Comparison of ENCODE assay signal across 9 mouse cellular contexts in the genomic region with DNA sequence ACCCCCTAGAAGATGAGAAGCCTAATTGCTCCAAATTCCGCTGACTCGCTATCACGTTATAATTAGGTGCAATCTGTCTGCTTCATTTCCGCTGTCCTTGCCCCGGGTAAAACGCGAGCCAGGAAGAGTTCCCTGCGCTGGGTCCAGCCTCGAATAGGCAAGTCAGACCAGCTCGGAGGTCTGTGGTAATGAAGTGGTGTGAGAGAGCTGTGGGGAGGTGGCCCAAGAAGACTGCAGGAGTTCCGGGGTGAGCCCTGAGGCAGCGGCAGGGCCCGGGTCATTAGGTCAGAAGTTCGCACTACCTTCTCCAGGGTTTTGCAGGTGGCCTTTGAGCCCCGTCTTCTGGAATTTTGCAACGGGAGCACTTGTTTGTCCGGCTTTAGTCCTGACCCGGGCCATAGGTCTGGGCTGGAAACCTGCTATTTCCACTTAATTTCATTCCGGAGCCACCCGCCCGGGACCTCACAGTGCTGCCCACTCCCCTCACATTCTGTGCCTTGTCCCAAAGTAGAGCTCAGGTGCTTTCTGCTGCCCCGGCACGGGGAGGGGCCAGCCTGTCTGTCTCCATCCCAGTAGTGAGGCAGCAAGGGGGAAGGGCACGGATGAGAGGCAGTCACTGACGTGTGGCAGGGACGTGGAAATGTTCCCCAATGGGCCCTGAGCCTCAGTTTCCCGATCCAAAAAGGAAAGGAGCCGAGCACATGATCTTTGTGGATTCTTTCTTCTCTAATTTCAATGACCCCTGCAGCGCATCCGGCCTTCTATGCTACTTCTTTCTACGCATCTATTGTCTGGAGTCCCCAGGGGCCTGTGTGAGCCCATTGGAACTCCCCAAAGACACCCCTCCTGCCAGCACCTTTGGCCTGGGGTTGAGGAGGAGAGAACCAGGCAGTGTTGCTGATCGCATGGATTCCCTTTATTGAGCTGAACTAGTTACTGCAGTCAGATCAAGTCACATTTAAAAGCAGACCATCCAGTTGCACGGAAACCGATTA.
DNase-seq lines count a peak whose midpoint lies in the region; ATAC-seq and TF ChIP-seq lines count a peak whose summit lies in the region.
"Had no signal": no experiment of that assay in that cellular context is flagged by ENCODE, and none has a peak within 500 bp of the region (broad histone marks: within the 10 kb centered on the region; RNA-seq: fewer than 3 reads in every experiment).

No protein-coding gene starts in this region.

- peaks cover 37% of the 10 kb centered on the region for H3K27me3 ChIP-seq in lung, embryonic 14.5 days (ENCODE audit: insufficient read depth, low read length)
- peaks cover 6% of the 10 kb centered on the region; the same call in 1 of the 2 replicates for H3K27me3 ChIP-seq in embryonic facial prominence, embryonic 11.5 days (ENCODE audit: control insufficient read depth, insufficient read depth, low read length)
- peaks cover 28% of the 10 kb centered on the region for H3K27me3 ChIP-seq in limb, embryonic 13.5 days
- H3K27me3 ChIP-seq in neural tube, embryonic 14.5 days (ENCODE audit: control insufficient read depth, insufficient read depth, low read length): no peaks in the 10 kb centered on the region

- H3K4me3 ChIP-seq in lung, embryonic 14.5 days (ENCODE audit: low read depth, low read length): peak overlapping the region; percentile 28; the same call in 1 of the 2 replicates
- H3K4me3 ChIP-seq in embryonic facial prominence, embryonic 11.5 days (ENCODE audit: low read depth, low read length): no peak overlapping the region
- H3K4me3 ChIP-seq in limb, embryonic 13.5 days: 0 out of 2 replicates have a peak overlapping the region, but pooled peaks have one; percentile 37
- H3K4me3 ChIP-seq in neural tube, embryonic 14.5 days (ENCODE audit: low read depth, low read length): no peak overlapping the region
- H3K4me3 ChIP-seq: myocyte had no signal

- H3K4me1 ChIP-seq in lung, embryonic 14.5 days (ENCODE audit: insufficient read depth): peaks cover 25% of the 10 kb centered on the region
- H3K4me1 ChIP-seq in embryonic facial prominence, embryonic 11.5 days (ENCODE audit: control insufficient read depth, insufficient read depth, low read length): peaks cover 21% of the 10 kb centered on the region
- H3K4me1 ChIP-seq in limb, embryonic 13.5 days: peaks cover 52% of the 10 kb centered on the region
- H3K4me1 ChIP-seq in neural tube, embryonic 14.5 days (ENCODE audit: control insufficient read depth, insufficient read depth, low read length): peaks cover 56% of the 10 kb centered on the region

- peaks cover 4% of the 10 kb centered on the region; the same call in 1 of the 2 replicates for H3K36me3 ChIP-seq in lung, embryonic 14.5 days (ENCODE audit: insufficient read depth)
- no peaks in the 10 kb centered on the region for H3K36me3 ChIP-seq in embryonic facial prominence, embryonic 11.5 days (replicated peaks; ENCODE audit: control insufficient read depth, insufficient read depth, low read depth, low read length)
- peaks cover 6% of the 10 kb centered on the region for H3K36me3 ChIP-seq in limb, embryonic 13.5 days
- H3K36me3 ChIP-seq in neural tube, embryonic 14.5 days (ENCODE audit: control insufficient read depth, insufficient read depth, low read length): no peaks in the 10 kb centered on the region

- 15% methylated on average over 34 of the region's 34 CpGs for WGBS in lung, embryonic 14.5 days
- 7% methylated on average over 34 of the region's 34 CpGs for WGBS in embryonic facial prominence, embryonic 11.5 days
- 18% methylated on average over 34 of the region's 34 CpGs for WGBS in limb, embryonic 13.5 days
- 8% methylated on average over 34 of the region's 34 CpGs for WGBS in neural tube, embryonic 14.5 days

- H3K4me2 ChIP-seq in lung, embryonic 14.5 days: peak overlapping the region; percentile 61
- H3K4me2 ChIP-seq in embryonic facial prominence, embryonic 11.5 days (ENCODE audit: low read depth, low read length): peak overlapping the region; percentile 60
- peak overlapping the region; percentile 71 for H3K4me2 ChIP-seq in limb, embryonic 13.5 days (replicated peaks)
- peak overlapping the region; percentile 47 for H3K4me2 ChIP-seq in neural tube, embryonic 14.5 days (ENCODE audit: low read depth, low read length)

- peak; percentile 84 for DNase-seq in lung, embryonic 14.5 days
- DNase-seq in lung, postnatal 25 days (ENCODE audit: low spot score): no peak
- DNase-seq in embryonic facial prominence, embryonic 11.5 days (ENCODE audit: low spot score): peak; percentile 53
- DNase-seq in layer of hippocampus, adult 11-12 months (ENCODE audit: low spot score): no peak
- DNase-seq in thymus, postnatal 0 days (ENCODE audit: low spot score): no peak

- no peaks in the 10 kb centered on the region for H3K9me3 ChIP-seq in lung, embryonic 14.5 days (ENCODE audit: low read depth, low read length)
- H3K9me3 ChIP-seq in embryonic facial prominence, embryonic 11.5 days (replicated peaks; ENCODE audit: control insufficient read depth, low read length): no peaks in the 10 kb centered on the region
- no peaks in the 10 kb centered on the region for H3K9me3 ChIP-seq in limb, embryonic 13.5 days
- no peaks in the 10 kb centered on the region for H3K9me3 ChIP-seq in neural tube, embryonic 14.5 days (ENCODE audit: control insufficient read depth, low read length)

- H3K9ac ChIP-seq in lung, embryonic 14.5 days: no peak overlapping the region
- no peak overlapping the region for H3K9ac ChIP-seq in embryonic facial prominence, embryonic 11.5 days (replicated peaks; ENCODE audit: low read length)
- H3K9ac ChIP-seq in limb, embryonic 13.5 days: no peak overlapping the region
- H3K9ac ChIP-seq in neural tube, embryonic 14.5 days (replicated peaks; ENCODE audit: low read depth, low read length): no peak overlapping the region

- peak; percentile 18; the same call in 1 of the 2 replicates for ATAC-seq in lung, embryonic 14.5 days (ENCODE audit: insufficient read depth)
- ATAC-seq in embryonic facial prominence, embryonic 11.5 days (replicated peaks; ENCODE audit: insufficient number of reproducible peaks, low FRiP score, low TSS enrichment, low read depth): no peak
- no peak for ATAC-seq in limb, embryonic 13.5 days (ENCODE audit: low FRiP score, low read depth)
- no peak for ATAC-seq in neural tube, embryonic 14.5 days (ENCODE audit: low read depth)
- ATAC-seq in activated CD4-positive, CD25-positive, alpha-beta regulatory T cell, adult 4 months: no peak

- no peak for TF ChIP-seq CTCF in lung, embryonic 14.5 days (IDR thresholded peaks at IDR 0.05; ENCODE audit: low read depth)

- H3K27ac ChIP-seq in lung, embryonic 14.5 days (ENCODE audit: low read depth): no peak overlapping the region
- H3K27ac ChIP-seq in embryonic facial prominence, embryonic 11.5 days (replicated peaks; ENCODE audit: low read depth, low read length): no peak overlapping the region
- no peak overlapping the region for H3K27ac ChIP-seq in limb, embryonic 13.5 days
- H3K27ac ChIP-seq in neural tube, embryonic 14.5 days (ENCODE audit: low read depth, low read length): peak overlapping the region; percentile 23

Comparison
In these comparisons a context has a peak if more than half of its experiments do, and no peak if none do; other contexts are left out.
1. DNase-seq: peak in lung, embryonic 14.5 days (single experiment) and embryonic facial prominence, embryonic 11.5 days (single experiment); none in lung, postnatal 25 days (single experiment), layer of hippocampus, adult 11-12 months (single experiment) and thymus, postnatal 0 days (single experiment).
2. H3K4me3 ChIP-seq: peak in lung, embryonic 14.5 days (single experiment) and limb, embryonic 13.5 days (single experiment); none in embryonic facial prominence, embryonic 11.5 days (single experiment) and neural tube, embryonic 14.5 days (single experiment).
3. Peak in every context shown above with its lines, with median percentiles within 50 percentile points of each other: H3K4me2 ChIP-seq.